Mouse (Mus musculus) heart, embryonic 12.5 days (tissue): ENCODE measurements around the gene B4galt5. TPM values are rescaled to one million over a fixed set of nuclear protein-coding genes. Genes with fewer than 3 reads are reported as not detected.

Source experiments
- ATAC-seq: fragments of 200-750 bp; cut with Nextera tagmentation; 2 replicates; pipeline ENCODE4 v1.8.0; 2017; ENCODE audit warnings: moderate TSS enrichment, moderate library complexity; ENCODE audit not compliant: insufficient number of reproducible peaks, low FRiP score
- H3K27ac ChIP-seq: fragments of 300-500 bp; sonication (generic); 2 replicates; pipeline ENCODE4 v1.5.1; 2016; ENCODE audit warnings: mild to moderate bottlenecking, moderate library complexity; ENCODE audit not compliant: poor library complexity, severe bottlenecking
- H3K27me3 ChIP-seq: fragments of 300-500 bp; sonication (generic); replicated peaks from 2 replicates; pipeline ENCODE4 v1.6.1; 2016; ENCODE audit warnings: mild to moderate bottlenecking, moderate library complexity
- H3K36me3 ChIP-seq: fragments of 300-500 bp; sonication (generic); 2 replicates; pipeline ENCODE4 v1.6.1; 2016; ENCODE audit warnings: mild to moderate bottlenecking, moderate library complexity
- H3K4me1 ChIP-seq: fragments of 300-500 bp; sonication (generic); replicated peaks from 2 replicates; pipeline ENCODE4 v1.6.1; 2016; ENCODE audit warnings: mild to moderate bottlenecking
- H3K4me2 ChIP-seq: fragments of 300-500 bp; sonication (generic); 2 replicates; pipeline ENCODE4 v1.6.1; 2016; ENCODE audit warnings: mild to moderate bottlenecking, moderate library complexity
- H3K4me3 ChIP-seq: fragments of 300-500 bp; sonication (generic); 2 replicates; pipeline ENCODE4 v1.5.1; 2016; ENCODE audit warnings: mild to moderate bottlenecking
- H3K9ac ChIP-seq: fragments of 300-500 bp; sonication (generic); 2 replicates; pipeline ENCODE4 v1.6.1; 2016; ENCODE audit warnings: mild to moderate bottlenecking, moderate library complexity
- H3K9me3 ChIP-seq: fragments of 300-500 bp; sonication (generic); replicated peaks from 2 replicates; pipeline ENCODE4 v1.6.1; 2016; ENCODE audit warnings: mild to moderate bottlenecking, moderate library complexity
- WGBS: fragments of 180-500 bp; shearing (Covaris S2); methylation state at CpG from one replicate; pipeline ENCODE4 v1.1.7; 2016; 5-methylcytosine and 5-hydroxymethylcytosine counted together
- polyA plus RNA-seq: library from polyadenylated mRNA; unstranded; fragments of >200 nt; fragmentation: Nextera tagmentation; extraction: Ambion mirVana; gene quantifications from 2 replicates; pipeline ENCODE4 v1.2.1, GENCODE M21; 2016

The B4galt5 gene
- polyA plus RNA-seq, 1 experiment from 2014 or later, result 14.9 TPM

DNA sequence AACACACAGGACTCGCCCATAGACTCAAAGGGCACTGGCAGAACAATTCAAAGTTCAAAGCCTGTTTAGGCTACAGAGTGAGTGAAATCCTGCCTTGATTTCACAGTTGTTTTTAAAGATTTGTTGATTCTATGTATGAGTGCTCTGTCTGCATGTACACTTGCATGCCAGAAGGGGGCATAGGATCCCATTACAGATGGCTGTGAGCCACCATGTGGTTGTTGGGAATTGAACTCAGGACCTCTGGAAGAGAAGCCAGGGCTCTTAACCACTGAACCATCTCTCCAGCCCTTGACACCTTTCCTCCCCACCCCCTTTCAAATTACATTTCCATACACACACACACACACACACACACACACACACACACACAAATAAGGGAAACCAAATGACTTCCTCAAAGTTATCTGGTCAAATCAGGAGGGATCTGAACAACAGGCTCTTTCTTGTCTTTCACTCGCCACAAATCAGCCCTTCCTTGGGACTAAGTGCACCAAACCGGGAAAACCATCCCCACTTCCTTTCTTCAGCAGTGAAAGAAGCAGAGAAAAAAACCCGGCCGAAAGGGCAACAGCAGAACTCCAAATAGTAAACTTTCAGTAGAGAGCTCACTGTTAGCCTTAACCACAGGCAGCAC is 4.0 kb downstream of the B4galt5 start:
- Histone ChIP-seq H3K4me1 (peaks cover 55% of the 10 kb centered on the region), H3K27ac (no peak overlapping the region; the same call in 1 of the 2 replicates), H3K9me3 (no peaks in the 10 kb centered on the region), H3K36me3 (no peaks in the 10 kb centered on the region), H3K4me2 (peak overlapping the region; percentile 40), H3K27me3 (no peaks in the 10 kb centered on the region), H3K9ac (no peak overlapping the region), H3K4me3 (no peak overlapping the region)
- ATAC-seq, result no peak
- 53% methylated on average over 5 of the region's 5 CpGs for WGBS

DNA sequence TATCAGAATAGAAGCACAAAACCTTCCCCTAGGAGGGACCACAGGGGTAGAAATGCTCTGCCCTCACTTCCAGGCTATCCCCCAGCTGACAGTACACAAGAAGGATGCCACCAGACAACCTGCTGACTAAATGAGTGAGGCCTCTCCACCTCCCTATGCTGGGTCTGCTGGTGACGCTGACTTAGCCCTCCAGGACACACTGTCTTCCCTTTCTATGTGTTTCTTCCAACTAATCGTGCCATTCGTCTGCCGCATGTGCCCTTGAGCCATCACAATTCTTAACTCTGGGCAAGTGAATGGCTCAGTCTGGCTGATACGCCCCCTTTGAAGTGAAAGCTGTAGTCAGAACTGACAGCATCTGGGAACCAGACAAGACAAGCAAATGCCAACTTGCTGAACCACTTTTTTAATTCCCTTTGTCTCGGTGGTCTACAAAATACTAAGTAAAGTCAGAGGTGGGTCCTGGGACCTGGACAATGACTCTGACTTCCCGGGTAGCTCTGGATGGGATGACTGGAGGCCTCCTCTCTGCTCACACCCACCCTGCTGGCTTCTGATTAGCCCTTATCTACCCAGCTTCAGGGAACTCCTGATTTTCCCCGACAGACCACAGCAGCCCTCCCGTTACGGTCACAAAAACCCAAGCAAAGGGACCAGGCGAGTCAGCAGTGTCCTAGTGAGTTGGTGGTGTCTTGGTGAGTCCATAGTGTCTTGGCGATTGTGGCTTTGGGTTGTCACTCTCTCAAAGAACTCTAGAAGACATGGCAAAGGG is 5.4 kb downstream of the B4galt5 start:
- Histone ChIP-seq H3K27ac (peak overlapping the region; percentile 61), H3K4me3 (peak overlapping the region; percentile 20; the same call in 1 of the 2 replicates), H3K27me3 (no peaks in the 10 kb centered on the region), H3K4me2 (peak overlapping the region; percentile 50), H3K9me3 (no peaks in the 10 kb centered on the region), H3K4me1 (peaks cover 64% of the 10 kb centered on the region), H3K9ac (peak overlapping the region; percentile 50), H3K36me3 (no peaks in the 10 kb centered on the region)
- 26% methylated on average over 12 of the region's 12 CpGs for WGBS
- peak; percentile 91 for ATAC-seq

DNA sequence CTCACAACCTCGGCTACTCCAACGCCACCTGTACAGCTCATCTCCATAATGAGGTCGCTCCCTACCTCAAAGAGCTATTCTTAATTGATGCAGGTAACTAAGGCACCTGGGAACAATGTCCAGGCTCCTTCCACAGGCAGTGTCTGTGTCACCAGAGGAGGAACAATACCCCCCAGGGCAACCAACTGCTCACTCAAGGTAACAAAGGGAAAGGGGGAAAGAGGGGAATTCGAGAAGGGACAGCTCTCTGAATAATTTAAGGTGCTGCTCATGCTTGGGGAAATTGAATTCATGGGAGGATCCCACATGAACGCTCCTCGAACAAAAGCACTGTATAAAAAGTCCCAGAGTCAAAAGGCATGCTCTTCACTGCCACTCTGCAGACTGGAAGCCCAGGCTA is 6.1 kb downstream of the B4galt5 start:
- H3K9ac ChIP-seq, result 0 out of 2 replicates have a peak overlapping the region, but pooled peaks have one; percentile 2
- H3K4me1 ChIP-seq, result peaks cover 67% of the 10 kb centered on the region
- WGBS, result 78% methylated on average over 6 of the region's 6 CpGs
- no peak for ATAC-seq
- no peaks in the 10 kb centered on the region for H3K9me3 ChIP-seq
- H3K4me3 ChIP-seq, result no peak overlapping the region
- no peaks in the 10 kb centered on the region for H3K27me3 ChIP-seq
- H3K36me3 ChIP-seq, result no peaks in the 10 kb centered on the region
- H3K27ac ChIP-seq, result peak overlapping the region; percentile 61; the same call in 1 of the 2 replicates
- H3K4me2 ChIP-seq, result peak overlapping the region; percentile 50; the same call in 1 of the 2 replicates

DNA sequence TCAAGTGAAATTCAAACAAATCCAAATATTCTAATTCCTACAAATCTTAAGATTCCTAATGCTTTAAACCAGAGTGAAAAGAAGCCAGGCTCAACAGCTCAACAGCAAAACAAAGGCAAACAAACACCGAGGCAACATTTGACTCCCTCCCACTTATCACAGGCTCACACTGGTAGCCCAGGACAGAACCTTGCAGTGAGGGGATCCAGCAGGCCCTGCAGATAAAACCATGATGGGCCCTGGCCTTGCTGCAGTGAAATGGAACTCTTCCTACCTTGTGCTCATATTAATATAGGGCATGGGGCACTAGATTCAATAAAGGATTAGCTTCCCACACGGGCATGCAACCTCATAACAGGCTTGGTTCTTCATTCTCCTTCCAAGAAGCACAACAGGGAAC is 11.4 kb downstream of the B4galt5 start:
- peak; percentile 80 for ATAC-seq
- H3K4me1 ChIP-seq, result peaks cover 71% of the 10 kb centered on the region
- H3K36me3 ChIP-seq, result no peaks in the 10 kb centered on the region
- H3K4me2 ChIP-seq, result no peak overlapping the region
- H3K4me3 ChIP-seq, result no peak overlapping the region
- no peaks in the 10 kb centered on the region for H3K27me3 ChIP-seq
- H3K9me3 ChIP-seq, result no peaks in the 10 kb centered on the region
- 32% methylated on average over 2 of the region's 2 CpGs for WGBS
- peak overlapping the region; percentile 72 for H3K27ac ChIP-seq
- peak overlapping the region; percentile 15; the same call in 1 of the 2 replicates for H3K9ac ChIP-seq

DNA sequence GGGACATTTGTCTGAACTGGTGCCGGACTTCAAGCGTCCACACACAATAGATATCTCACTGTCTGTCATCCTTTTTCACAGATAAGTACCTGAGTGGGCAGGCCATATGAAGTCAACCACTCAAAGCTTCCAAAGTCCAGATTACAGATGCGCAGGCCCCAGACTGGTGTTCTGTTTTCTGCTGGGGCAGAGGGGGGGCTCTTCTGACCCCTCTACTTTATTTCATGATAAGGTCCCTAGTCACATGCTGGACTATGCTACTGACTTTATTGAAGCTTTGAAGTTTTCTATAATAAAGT is 11.8 kb downstream of the B4galt5 start:
- peak overlapping the region; percentile 72 for H3K27ac ChIP-seq
- no peak overlapping the region for H3K4me3 ChIP-seq
- H3K27me3 ChIP-seq, result no peaks in the 10 kb centered on the region
- no peaks in the 10 kb centered on the region for H3K36me3 ChIP-seq
- peaks cover 75% of the 10 kb centered on the region for H3K4me1 ChIP-seq
- peak; percentile 74 for ATAC-seq
- 9% methylated on average over 3 of the region's 3 CpGs for WGBS
- H3K4me2 ChIP-seq, result peak overlapping the region; percentile 27
- H3K9ac ChIP-seq, result peak overlapping the region; percentile 22; the same call in 1 of the 2 replicates
- no peaks in the 10 kb centered on the region for H3K9me3 ChIP-seq

DNA sequence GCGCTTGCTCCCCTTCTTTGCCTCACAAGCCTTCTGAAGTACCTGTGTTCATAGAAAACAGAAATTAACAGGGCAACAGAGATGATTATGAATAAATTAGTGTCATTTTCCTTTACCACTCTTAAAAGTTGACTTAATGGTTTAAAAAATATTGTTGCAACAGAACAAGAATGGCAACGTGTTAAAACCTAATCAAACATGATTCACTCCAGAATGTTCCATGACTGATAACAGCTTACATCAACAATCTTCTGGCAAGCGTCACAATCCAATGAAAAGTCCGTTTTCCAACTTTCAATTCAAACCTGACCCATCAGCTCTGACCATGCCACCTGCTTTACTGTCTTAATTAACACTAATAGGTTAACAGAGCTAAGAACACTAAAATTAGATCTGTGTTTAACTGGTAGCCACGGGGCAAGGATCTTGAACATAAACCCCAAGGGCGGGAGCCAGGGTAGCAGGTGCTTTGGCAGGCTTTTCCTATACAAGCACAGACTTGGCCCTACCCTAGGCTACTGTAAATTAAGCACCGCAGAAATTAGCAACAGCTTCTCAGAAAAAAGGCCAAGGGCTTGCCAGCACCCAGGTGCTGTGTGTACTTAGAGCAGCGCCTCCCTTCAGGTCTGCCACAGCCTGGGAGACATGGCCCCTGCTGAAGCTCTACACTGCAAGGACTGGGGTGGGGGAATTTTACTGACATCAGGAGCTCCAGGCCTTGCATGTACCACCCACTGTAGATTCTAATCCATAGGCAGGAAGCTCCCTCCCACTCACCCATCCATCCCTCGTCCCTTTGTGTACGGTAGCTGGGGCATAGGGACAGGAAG is 12.4 kb downstream of the B4galt5 start:
- peaks cover 80% of the 10 kb centered on the region for H3K4me1 ChIP-seq
- ATAC-seq, result no peak
- H3K27ac ChIP-seq, result peak overlapping the region; percentile 72
- no peak overlapping the region for H3K4me3 ChIP-seq
- no peaks in the 10 kb centered on the region for H3K36me3 ChIP-seq
- H3K4me2 ChIP-seq, result peak overlapping the region; percentile 27
- H3K9me3 ChIP-seq, result no peaks in the 10 kb centered on the region
- WGBS, result 40% methylated on average over 10 of the region's 10 CpGs
- H3K27me3 ChIP-seq, result no peaks in the 10 kb centered on the region
- peak overlapping the region; percentile 44; the same call in 1 of the 2 replicates for H3K9ac ChIP-seq

DNA sequence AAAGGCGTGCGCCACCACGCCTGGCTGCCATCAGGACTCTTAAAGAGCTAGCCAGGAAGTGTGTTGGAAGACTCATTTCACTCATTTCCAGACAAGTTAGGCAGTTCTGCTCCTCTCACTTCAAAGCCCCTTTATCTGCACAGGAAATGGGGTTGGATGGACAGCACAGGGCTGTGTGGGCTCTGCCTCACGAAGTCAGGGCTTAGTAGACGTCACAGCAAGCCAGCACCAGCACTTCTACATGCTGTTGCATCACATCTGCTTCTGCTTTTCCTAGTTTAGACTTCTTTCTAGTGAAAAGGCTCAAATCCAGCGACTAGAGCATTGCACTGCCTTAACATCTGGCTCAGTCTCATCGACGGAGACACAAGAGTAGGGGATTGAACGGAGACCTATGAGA is 13.9 kb downstream of the B4galt5 start:
- H3K4me1 ChIP-seq, result peaks cover 86% of the 10 kb centered on the region
- 57% methylated on average over 9 of the region's 9 CpGs for WGBS
- H3K36me3 ChIP-seq, result no peaks in the 10 kb centered on the region
- 0 out of 2 replicates have a peak overlapping the region, but pooled peaks have one; percentile 14 for H3K9ac ChIP-seq
- no peak overlapping the region for H3K4me3 ChIP-seq
- no peaks in the 10 kb centered on the region for H3K9me3 ChIP-seq
- H3K27me3 ChIP-seq, result no peaks in the 10 kb centered on the region
- ATAC-seq, result 0 out of 2 replicates have a peak, but pooled peaks have one; percentile 17
- H3K27ac ChIP-seq, result no peak overlapping the region; the same call in 1 of the 2 replicates
- H3K4me2 ChIP-seq, result no peak overlapping the region

DNA sequence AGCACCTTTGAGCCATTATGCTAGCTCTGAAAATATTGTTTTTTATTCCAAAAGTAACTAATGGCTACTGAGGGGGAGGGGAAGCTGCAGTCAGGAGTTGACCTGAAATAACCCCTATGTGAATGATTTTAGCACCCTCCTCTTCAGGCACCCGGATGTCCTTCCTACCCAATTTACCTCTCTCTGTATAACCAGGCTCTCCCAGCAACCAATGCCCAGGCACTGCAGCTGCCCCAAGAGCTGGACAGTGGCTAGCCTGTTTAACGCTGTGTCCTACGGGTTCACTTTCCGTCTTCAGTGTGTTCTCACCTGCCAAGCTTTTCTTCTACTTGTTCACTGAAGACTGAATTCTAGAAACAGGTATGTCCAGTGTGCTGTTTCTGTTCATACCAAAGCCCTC is 14.7 kb downstream of the B4galt5 start:
- Histone ChIP-seq H3K4me1 (peaks cover 87% of the 10 kb centered on the region), H3K9me3 (no peaks in the 10 kb centered on the region), H3K27ac (no peak overlapping the region; the same call in 1 of the 2 replicates), H3K4me3 (no peak overlapping the region), H3K27me3 (no peaks in the 10 kb centered on the region), H3K4me2 (no peak overlapping the region), H3K36me3 (no peaks in the 10 kb centered on the region), H3K9ac (no peak overlapping the region)
- 80% methylated on average over 4 of the region's 4 CpGs for WGBS
- no peak for ATAC-seq

DNA sequence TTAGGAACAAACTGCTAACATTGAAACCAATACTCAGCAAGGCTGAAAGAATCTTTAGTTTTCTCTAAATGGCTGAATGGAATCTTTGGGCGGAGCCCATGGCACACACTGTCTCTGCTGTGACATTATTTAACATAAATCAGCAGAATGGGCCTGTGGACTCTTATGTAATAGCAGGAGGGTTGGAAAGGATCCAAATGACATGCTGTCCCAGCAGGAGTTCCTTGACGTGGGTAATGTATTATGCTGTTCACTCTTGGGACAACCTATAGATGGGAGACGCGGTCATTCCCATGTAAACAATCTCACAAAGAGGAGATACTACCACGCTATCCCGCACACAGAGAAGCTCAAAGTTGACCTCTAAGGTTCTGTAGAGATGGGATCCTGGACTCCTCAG is 15.5 kb downstream of the B4galt5 start:
- Histone ChIP-seq H3K4me2 (no peak overlapping the region), H3K36me3 (no peaks in the 10 kb centered on the region), H3K9me3 (no peaks in the 10 kb centered on the region), H3K4me1 (peaks cover 83% of the 10 kb centered on the region), H3K27me3 (no peaks in the 10 kb centered on the region), H3K4me3 (no peak overlapping the region), H3K9ac (no peak overlapping the region), H3K27ac (no peak overlapping the region)
- no peak for ATAC-seq
- WGBS, result 81% methylated on average over 6 of the region's 6 CpGs

DNA sequence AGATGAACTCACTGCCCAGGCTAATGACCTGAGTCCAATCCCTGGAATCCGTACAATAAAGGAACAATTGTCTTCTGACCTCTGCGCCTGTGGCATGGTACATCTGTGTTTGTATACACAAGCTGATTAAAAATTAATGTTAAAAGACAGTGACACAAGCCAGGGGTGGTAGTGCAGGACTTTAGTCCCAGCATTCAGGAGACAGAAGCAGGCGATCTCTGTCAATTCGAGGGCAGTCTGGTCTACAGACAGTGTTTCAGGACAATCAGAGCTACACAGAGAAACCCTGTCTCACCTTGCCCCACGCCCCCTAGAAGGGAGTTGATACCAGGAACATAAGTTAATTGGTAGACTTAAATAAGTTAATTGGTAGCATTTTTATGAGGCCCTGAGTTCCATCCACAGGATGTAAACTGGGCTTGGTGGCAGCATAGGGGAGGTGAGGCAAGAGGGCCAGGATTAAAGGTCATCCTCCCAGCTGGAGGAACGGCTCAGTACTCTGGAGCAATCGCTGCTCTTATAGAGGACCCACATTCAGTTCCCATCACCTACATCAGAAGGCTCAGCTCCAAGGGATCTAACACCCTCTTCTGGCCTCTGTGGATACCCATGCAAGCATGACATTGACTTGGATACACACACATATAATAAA is 16.5 kb downstream of the B4galt5 start:
- Histone ChIP-seq H3K27ac (no peak overlapping the region), H3K9me3 (no peaks in the 10 kb centered on the region), H3K4me3 (no peak overlapping the region), H3K4me1 (peaks cover 73% of the 10 kb centered on the region), H3K36me3 (no peaks in the 10 kb centered on the region), H3K4me2 (no peak overlapping the region), H3K27me3 (no peaks in the 10 kb centered on the region), H3K9ac (no peak overlapping the region)
- WGBS, result 74% methylated on average over 7 of the region's 7 CpGs
- ATAC-seq, result no peak
